Mouse (Mus musculus) kidney, embryonic 14.5 days (tissue): ENCODE measurements around the gene Rrp12. TPM values are rescaled to one million over a fixed set of nuclear protein-coding genes. Genes with fewer than 3 reads are reported as not detected.
"Not testable (repeated sequence)": the region's sequence is repeated elsewhere in the genome, so short reads cannot be mapped to it uniquely, and the experiment has no call there.

ENCODE experiments used
- ATAC-seq: fragments of 200-750 bp; cut with Nextera tagmentation; 2 replicates; pipeline ENCODE4 v1.8.0; 2017; ENCODE audit warnings: moderate number of reproducible peaks, mild to moderate bottlenecking, moderate TSS enrichment, moderate library complexity; ENCODE audit not compliant: low FRiP score, low TSS enrichment
- H3K27ac ChIP-seq: fragments of 300-500 bp; sonication (generic); 2 replicates; pipeline ENCODE4 v1.5.1; 2014; ENCODE audit warnings: low read depth, mild to moderate bottlenecking, low read length, moderate library complexity, mixed read lengths
- H3K27me3 ChIP-seq: fragments of 300-500 bp; sonication (generic); 2 replicates; pipeline ENCODE4 v1.6.1; 2014; ENCODE audit warnings: mild to moderate bottlenecking, low read length; ENCODE audit not compliant: control insufficient read depth, insufficient read depth
- H3K36me3 ChIP-seq: fragments of 300-500 bp; sonication (generic); 2 replicates; pipeline ENCODE4 v1.6.1; 2014; ENCODE audit warnings: low read length, mixed read lengths; ENCODE audit not compliant: control insufficient read depth, insufficient read depth
- H3K4me1 ChIP-seq: fragments of 300-500 bp; sonication (generic); 2 replicates; pipeline ENCODE4 v1.6.1; 2014; ENCODE audit warnings: low read length, mixed read lengths; ENCODE audit not compliant: control insufficient read depth, insufficient read depth
- H3K4me2 ChIP-seq: fragments of 300-500 bp; sonication (generic); replicated peaks from 2 replicates; pipeline ENCODE4 v1.6.1; 2014; ENCODE audit warnings: low read depth, mild to moderate bottlenecking, low read length
- H3K4me3 ChIP-seq: fragments of 300-500 bp; sonication (generic); 2 replicates; pipeline ENCODE4 v1.5.1; 2014; ENCODE audit warnings: mild to moderate bottlenecking, low read length
- H3K9ac ChIP-seq: fragments of 300-500 bp; sonication (generic); 2 replicates; pipeline ENCODE4 v1.6.1; 2014; ENCODE audit warnings: low read depth, mild to moderate bottlenecking, low read length, moderate library complexity
- H3K9me3 ChIP-seq: fragments of 300-500 bp; sonication (generic); 2 replicates; pipeline ENCODE4 v1.6.1; 2016; ENCODE audit warnings: low read length; ENCODE audit not compliant: control insufficient read depth
- WGBS: fragments of 180-500 bp; shearing (Covaris S2); extraction: QIAGEN DNeasy Blood & Tissue Kit; methylation state at CpG from one replicate; pipeline ENCODE4 v1.1.7; 2014; 5-methylcytosine and 5-hydroxymethylcytosine counted together
- polyA plus RNA-seq: library from polyadenylated mRNA; unstranded; fragments of >200 nt; fragmentation: Nextera tagmentation; extraction: Ambion mirVana; gene quantifications from 2 replicates; pipeline ENCODE4 v1.2.1, GENCODE M21; 2014

Rrp12 gene
- polyA plus RNA-seq, 1 experiment from 2014 or later: 15.8 TPM

DNA sequence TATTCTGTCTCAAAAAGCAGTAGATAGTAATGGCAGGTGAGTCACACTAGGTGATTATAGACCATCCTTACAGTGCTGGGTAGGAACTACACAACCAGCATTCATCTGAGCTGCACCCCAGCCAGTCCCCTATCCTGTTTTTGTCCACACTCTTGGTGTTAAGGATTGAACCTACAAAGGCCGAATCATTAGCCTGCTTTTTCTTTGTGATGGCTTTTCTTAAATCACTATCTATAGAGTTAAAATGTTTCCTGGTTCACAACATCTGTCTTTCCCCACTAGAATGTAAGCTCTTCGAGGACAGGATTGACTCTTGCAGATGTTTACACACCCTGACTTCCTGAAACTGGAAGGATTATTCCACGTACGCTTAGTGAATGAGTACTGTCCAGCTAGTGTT lies 23.5 kb upstream of the Rrp12 start:
- Histone ChIP-seq H3K9me3 (no peaks in the 10 kb centered on the region), H3K27me3 (no peaks in the 10 kb centered on the region), H3K4me2 (no peak overlapping the region), H3K4me3 (no peak overlapping the region), H3K9ac (no peak overlapping the region), H3K27ac (no peak overlapping the region), H3K36me3 (peaks cover 64% of the 10 kb centered on the region), H3K4me1 (peaks cover 1% of the 10 kb centered on the region; the same call in 1 of the 2 replicates)
- ATAC-seq: no peak
- 87% methylated on average over 4 of the region's 4 CpGs for WGBS

- Histone ChIP-seq H3K4me3 (no peak overlapping the region), H3K9me3 (no peaks in the 10 kb centered on the region), H3K4me1 (peaks cover 17% of the 10 kb centered on the region), H3K4me2 (no peak overlapping the region), H3K9ac (no peak overlapping the region), H3K36me3 (peaks cover 62% of the 10 kb centered on the region), H3K27me3 (no peaks in the 10 kb centered on the region), H3K27ac (no peak overlapping the region)
- 85% methylated on average over 4 of the region's 4 CpGs for WGBS
- no peak for ATAC-seq
These were observed 20.9 kb upstream of the Rrp12 start for GRCm38 (mm10) chr19:41916853-41917252.

- Histone ChIP-seq H3K4me2 (no peak overlapping the region), H3K27me3 (no peaks in the 10 kb centered on the region), H3K4me1 (peaks cover 17% of the 10 kb centered on the region), H3K9me3 (no peaks in the 10 kb centered on the region), H3K9ac (no peak overlapping the region), H3K4me3 (no peak overlapping the region), H3K27ac (no peak overlapping the region), H3K36me3 (peaks cover 47% of the 10 kb centered on the region)
- ATAC-seq: no peak
- 79% methylated on average over 3 of the region's 3 CpGs for WGBS
These were observed 19.3 kb upstream of the Rrp12 start for GRCm38 (mm10) chr19:41915294-41915693.

- ATAC-seq, H3K9ac ChIP-seq, H3K27ac ChIP-seq, H3K4me3 ChIP-seq, H3K27me3 ChIP-seq, H3K9me3 ChIP-seq: not testable (repeated sequence)
- H3K4me2 ChIP-seq: peak overlapping the region; percentile 90; the same call in 1 of the 2 replicates
- H3K36me3 ChIP-seq: peaks cover 43% of the 10 kb centered on the region
- H3K4me1 ChIP-seq: peaks cover 17% of the 10 kb centered on the region
These were observed 18.6 kb upstream of the Rrp12 start for GRCm38 (mm10) chr19:41914592-41914882.

GRCm38 (mm10) chr19:41913774-41914591 lies 18.0 kb upstream of the Rrp12 start:
- H3K4me1 ChIP-seq: peaks cover 17% of the 10 kb centered on the region
- peak overlapping the region; percentile 90 for H3K4me2 ChIP-seq
- ATAC-seq: no peak
- peak overlapping the region; percentile 98 for H3K4me3 ChIP-seq
- H3K27ac ChIP-seq: no peak overlapping the region
- peaks cover 38% of the 10 kb centered on the region for H3K36me3 ChIP-seq
- peak overlapping the region; percentile 96; the same call in 1 of the 2 replicates for H3K9ac ChIP-seq
- 51% methylated on average over 6 of the region's 6 CpGs for WGBS
- no peaks in the 10 kb centered on the region for H3K9me3 ChIP-seq
- no peaks in the 10 kb centered on the region for H3K27me3 ChIP-seq

GRCm38 (mm10) chr19:41912121-41913080 lies 16.4 kb upstream of the Rrp12 start:
- H3K9me3 ChIP-seq: no peaks in the 10 kb centered on the region
- H3K9ac ChIP-seq: peak overlapping the region; percentile 96
- peaks cover 17% of the 10 kb centered on the region for H3K4me1 ChIP-seq
- ATAC-seq: peak; percentile 69
- H3K36me3 ChIP-seq: peaks cover 31% of the 10 kb centered on the region
- peak overlapping the region; percentile 98 for H3K4me3 ChIP-seq
- peak overlapping the region; percentile 90 for H3K4me2 ChIP-seq
- no peaks in the 10 kb centered on the region for H3K27me3 ChIP-seq
- under 1% methylated on average over 48 of the region's 53 CpGs for WGBS
- peak overlapping the region; percentile 86 for H3K27ac ChIP-seq

GRCm38 (mm10) chr19:41911178-41912073 lies 15.5 kb upstream of the Rrp12 start, which contains the start of gene Pgam1:
Pgam1 (plus strand) TSS chr19:41911923.
- H3K27ac ChIP-seq: peak within 1 kb of the TSS; percentile 90
- 6% methylated on average over 48 of the region's 54 CpGs for WGBS
- ATAC-seq: peak; percentile 95

DNA sequence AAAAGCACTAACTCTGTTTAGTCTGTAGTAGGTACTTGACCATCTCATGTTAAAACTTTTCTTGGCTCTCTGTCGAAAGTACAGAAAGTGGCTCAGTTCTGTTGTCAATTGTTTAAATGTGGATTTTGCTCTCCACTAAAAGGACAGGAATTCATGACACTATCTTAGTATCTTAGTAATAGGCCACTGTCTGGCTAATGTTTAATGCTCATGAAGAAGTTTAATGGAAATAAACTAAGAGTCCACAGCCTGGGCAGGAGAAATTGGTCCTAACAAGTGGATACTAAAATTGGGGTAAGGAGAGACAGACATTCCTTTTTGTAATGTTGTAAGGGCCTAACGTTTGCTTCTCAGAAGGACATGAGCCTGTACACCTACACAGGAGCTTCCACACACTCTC lies 14.4 kb upstream of the Rrp12 start:
- 86% methylated on average over 2 of the region's 2 CpGs for WGBS
- no peaks in the 10 kb centered on the region for H3K9me3 ChIP-seq
- no peak overlapping the region for H3K27ac ChIP-seq
- H3K9ac ChIP-seq: no peak overlapping the region
- no peaks in the 10 kb centered on the region for H3K27me3 ChIP-seq
- H3K4me2 ChIP-seq: no peak overlapping the region
- H3K36me3 ChIP-seq: peaks cover 13% of the 10 kb centered on the region; the same call in 1 of the 2 replicates
- ATAC-seq: no peak
- H3K4me1 ChIP-seq: peaks cover 17% of the 10 kb centered on the region
- no peak overlapping the region for H3K4me3 ChIP-seq

More at GRCm38 (mm10) chr19:41911178-41912073, 15.5 kb upstream of the Rrp12 start, which contains the start of gene Pgam1:
- Histone ChIP-seq H3K36me3 (peaks cover 22% of the 10 kb centered on the region), H3K9me3 (no peaks in the 10 kb centered on the region), H3K4me3 (peak within 1 kb of the TSS; percentile 98), H3K9ac (peak within 1 kb of the TSS; percentile 96), H3K27me3 (no peaks in the 10 kb centered on the region), H3K4me2 (peak within 1 kb of the TSS; percentile 90), H3K4me1 (peaks cover 17% of the 10 kb centered on the region)
